Mouse (Mus musculus): ENCODE results near the gene Car14.
A peak's percentile ranks its signal among the peaks of the same experiment; 100 is the strongest.
"Not testable (repeated sequence)": the region's sequence is repeated elsewhere in the genome, so short reads cannot be mapped to it uniquely, and the experiment has no call there.

Car14 gene

GRCm38 (mm10) chr3:95892066-95893052, 12.1 kb downstream of the Car14 start:
- DNase-seq (ENCODE audit: low spot score in 2 of 2), result no peak

DNA sequence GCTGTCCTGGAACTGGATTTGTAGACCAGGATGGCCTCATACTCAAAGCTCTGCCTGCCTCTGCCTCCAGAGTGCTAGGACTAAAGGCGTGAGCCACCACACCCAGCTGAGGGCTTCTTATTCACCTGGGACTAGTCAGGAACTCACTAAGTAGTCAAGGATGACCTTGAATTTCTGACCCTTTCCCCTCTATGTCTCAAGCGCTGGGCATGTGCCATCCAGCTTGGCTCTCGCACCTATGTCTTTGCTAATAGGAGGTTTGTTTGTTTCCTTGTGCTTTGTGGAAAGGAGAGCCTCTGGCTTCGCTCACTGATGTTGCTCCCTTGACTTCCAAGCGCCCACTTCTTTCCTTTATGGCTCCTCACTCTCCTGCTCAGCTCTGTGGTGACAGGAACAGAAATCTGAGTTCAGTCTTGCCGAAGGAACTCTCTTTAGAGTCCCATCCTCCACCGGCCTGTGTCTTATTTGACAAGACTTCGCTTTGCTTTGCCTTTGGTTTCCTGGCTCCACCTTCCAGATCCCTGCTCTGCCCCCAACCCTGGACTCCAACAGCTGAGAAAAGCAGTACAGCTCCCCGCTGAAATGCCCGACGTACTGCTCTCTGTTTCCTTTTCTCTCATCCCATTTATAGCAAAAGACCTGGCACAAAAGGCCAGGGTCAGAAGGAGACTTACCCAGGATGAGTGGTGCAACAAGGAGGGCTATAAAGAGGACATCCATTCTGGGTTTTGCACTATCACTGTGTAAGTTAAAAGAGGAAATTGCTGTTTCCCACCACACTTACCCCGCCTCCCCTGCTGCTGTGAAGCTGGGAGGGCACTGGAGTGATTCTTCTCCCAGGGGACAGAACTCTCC, 13.1 kb downstream of the Car14 start, which contains the start of gene BC028528:
Gene BC028528, minus strand, starts transcription at position 795 of the 855 bp plus-strand sequence.
- DNase-seq (ENCODE audit: low spot score in 2 of 2), result no peak

- no peak for DNase-seq (ENCODE audit: low spot score in 2 of 2)
Observed at GRCm38 (mm10) chr3:95889664-95890063, 14.8 kb downstream of the Car14 start.

- no peak for DNase-seq (ENCODE audit: low spot score in 2 of 2)
Observed at GRCm38 (mm10) chr3:95887596-95887995, 16.9 kb downstream of the Car14 start.

DNA sequence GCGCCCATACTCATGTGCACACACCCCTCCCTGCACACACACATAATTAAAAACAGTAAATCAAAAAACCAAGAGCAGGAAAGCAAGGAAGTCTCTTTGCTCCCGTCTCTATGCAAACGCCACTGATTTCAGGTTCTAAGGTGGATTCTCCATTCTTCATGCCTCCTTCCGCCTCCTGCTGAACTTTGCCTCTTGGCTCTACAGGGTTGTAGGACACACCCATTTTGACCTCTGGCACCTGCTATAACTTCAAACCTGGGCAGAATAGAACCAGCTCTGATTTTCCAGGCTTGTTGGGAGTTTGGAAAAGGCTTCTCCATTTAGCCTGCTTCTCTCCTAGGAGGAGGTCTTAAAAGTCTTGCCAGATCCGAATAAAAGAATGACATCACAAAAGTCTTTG, 20.1 kb downstream of the Car14 start:
- no peak for DNase-seq (ENCODE audit: low spot score in 2 of 2)

DNA sequence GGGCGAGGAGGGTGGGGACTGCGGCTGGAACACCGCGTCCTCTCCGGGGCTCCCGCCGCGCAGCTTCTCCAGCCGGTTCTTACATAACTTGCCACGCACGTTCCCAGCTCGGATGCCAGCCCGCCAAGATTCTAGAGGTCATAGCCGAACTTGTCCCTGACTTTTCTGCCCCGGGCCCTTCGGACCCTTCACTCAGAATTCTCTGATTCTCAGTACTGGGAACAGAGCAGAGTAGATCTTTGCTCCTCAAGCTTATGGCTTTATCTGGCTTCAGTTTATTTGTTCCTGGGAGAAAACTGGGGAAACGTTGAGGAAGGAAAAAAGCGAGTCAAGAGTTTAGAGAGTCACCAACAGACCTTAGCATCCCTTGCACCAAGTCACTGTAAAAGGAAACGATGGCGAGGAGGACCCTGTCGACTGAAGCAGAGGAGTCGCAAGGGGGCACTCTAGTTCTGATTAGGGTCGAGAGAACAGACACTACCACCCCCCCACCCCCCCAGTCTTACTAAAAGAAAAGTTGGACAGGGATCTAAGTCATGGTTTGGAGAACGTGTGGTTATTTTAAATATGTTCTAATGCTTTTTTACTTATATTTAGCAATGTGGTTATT, 21.6 kb downstream of the Car14 start:
- DNase-seq (ENCODE audit: low spot score in 2 of 2), result peak; percentile 79 to 86

DNA sequence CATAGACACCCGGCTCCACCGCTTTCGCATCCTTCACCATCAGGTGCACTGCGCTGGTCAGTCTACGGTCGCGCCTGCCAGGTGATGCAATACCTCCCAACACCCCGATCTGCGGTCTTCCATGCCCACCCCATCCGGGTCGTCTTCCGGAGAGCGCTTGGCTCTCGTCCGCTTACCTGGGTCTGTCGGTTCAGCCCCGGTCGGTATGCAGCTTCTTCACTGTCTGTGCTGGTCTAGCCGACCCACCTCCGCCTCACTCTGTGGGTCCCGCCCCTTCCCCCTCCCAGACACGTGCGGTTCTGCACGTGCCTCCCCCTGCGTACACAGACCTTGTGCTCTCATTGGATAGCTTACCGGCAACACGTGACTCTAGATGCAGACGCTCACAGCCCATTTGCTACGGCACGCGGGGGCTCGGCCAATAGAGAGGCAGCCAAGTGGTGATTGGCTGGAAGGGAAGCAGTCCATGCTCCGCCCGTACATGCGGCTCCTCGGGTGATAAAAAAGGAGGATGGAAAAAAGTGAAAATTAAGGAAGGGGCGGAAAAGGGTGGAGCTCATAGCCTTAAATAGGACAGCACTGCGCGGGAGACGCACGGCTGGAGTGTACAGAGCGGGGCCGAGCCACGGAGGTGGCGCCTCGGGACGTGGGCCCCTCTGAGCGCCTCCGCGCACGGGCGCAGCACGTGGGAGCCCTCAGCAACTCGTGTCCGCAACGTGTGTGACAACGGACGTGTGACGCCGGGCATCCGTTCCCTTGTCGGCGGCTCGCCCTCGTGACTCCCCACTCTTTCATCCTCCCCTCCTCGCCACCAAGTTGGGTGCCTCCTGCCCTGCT, 22.3 kb downstream of the Car14 start, which contains the start of gene Ciart:
Gene Ciart, minus strand, starts transcription at position 273 of the 837 bp plus-strand sequence.
- peak; percentile 98 to 99 for DNase-seq (ENCODE audit: low spot score in 2 of 2)

- DNase-seq (ENCODE audit: low spot score in 2 of 2), result no peak
Observed at GRCm38 (mm10) chr3:95879063-95879462, 25.4 kb downstream of the Car14 start.

- DNase-seq (ENCODE audit: low spot score in 2 of 2), result no peak
Observed at GRCm38 (mm10) chr3:95872048-95872447, 32.4 kb downstream of the Car14 start.

DNA sequence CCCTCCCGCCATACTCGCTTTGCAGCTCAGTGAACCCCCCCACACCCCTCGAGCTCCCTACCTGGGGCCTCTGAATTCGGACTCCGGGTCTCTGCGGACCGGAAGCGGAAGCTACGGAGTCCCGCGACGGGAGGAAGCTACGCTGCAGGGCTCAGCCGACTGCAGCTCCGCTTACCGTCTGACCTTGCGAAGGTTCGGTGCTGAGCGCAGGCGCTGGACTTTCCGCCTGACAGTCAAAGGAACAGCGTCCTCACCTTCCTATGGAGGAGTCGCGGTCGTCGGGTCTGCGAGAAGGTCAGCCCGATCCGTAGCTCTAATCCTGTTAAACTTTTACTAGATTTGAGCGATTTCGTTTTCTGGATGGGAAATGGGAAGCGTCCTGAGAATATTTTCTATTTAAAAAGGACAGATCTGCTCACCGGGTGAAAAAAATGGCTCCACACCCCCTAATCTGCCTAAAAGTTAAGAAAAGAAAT, 33.1 kb downstream of the Car14 start, which contains the start of gene Mrps21:
Gene Mrps21, minus strand, starts transcription at position 128 of the 476 bp plus-strand sequence.
- peak; percentile 91 to 92 for DNase-seq (ENCODE audit: low spot score in 2 of 2)

GRCm38 (mm10) chr3:95870976-95871375, 33.5 kb downstream of the Car14 start:
- DNase-seq (ENCODE audit: low spot score in 2 of 2), result no peak

GRCm38 (mm10) chr3:95867408-95867807, 37.1 kb downstream of the Car14 start:
- no peak for DNase-seq (ENCODE audit: low spot score in 2 of 2)

DNA sequence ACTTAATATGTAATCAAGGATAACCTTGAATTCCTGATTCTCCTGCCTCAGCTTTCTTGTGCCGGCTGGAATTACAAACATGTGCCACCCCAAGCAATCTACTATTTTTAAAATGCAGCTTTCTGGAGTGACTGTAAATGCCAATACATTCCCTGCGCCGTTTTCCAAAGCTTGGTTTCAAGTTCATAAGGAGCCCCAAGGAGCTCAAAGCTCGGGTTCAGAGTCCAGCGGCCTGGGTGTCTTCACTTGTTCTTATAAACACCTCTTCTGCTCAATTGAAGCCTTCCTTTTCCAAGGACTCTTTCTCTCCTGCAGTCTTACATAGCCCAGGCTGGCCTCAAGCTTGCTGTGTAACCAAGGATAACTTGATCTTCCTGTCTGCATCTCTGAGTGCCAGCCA, 38.4 kb downstream of the Car14 start:
- no peak for DNase-seq (ENCODE audit: low spot score in 2 of 2)

DNA sequence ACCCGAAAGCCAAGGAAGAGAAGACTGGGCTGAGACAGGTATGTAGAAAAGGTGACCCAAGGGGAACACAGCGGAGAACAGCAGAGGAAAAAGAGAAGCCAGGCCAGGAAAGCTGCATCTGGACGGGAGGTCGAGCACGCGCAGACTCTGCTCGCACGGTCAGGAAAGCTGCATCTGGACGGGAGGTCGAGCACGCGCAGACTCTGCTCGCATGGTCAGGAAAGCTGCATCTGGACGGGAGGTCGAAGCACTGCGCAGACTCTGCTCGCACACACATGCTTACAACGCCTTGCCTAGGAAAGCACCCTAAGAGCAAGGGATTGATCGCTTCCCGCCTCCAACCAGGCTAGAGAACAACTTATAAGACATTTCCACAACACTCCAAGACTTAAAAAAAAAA, 38.9 kb downstream of the Car14 start:
- DNase-seq (ENCODE audit: low spot score in 2 of 2), result peak in 1 of 2 experiments; percentile 23

GRCm38 (mm10) chr3:95865050-95865449, 39.4 kb downstream of the Car14 start:
- DNase-seq (ENCODE audit: low spot score in 2 of 2), result peak; percentile 66 to 79

DNA sequence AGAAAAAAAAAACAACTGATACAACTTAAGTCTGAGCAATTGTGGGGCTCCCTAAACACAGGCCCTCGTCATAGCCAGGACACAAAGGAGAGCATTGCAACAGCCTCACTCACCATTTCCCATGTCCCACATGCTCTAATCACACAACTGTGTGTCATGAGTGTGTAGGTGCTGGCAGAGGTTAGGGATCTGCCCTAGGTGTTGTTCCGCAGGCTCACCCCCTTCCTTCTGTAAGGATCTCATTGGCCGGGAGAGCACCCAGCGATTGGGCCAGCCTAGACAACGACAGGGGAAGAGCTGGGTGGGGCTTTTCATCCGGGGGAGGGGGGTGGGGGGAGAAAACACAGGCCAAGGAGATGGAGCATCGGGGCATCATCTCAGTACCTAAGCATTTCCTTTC, 40.9 kb downstream of the Car14 start:
- DNase-seq (ENCODE audit: low spot score in 2 of 2), result peak in 1 of 2 experiments; percentile 18

- DNase-seq (ENCODE audit: low spot score in 2 of 2), result peak; percentile 77 to 82
Observed at GRCm38 (mm10) chr3:95861796-95862195, 42.7 kb downstream of the Car14 start.

GRCm38 (mm10) chr3:95861216-95861615, 43.3 kb downstream of the Car14 start:
- DNase-seq (ENCODE audit: low spot score in 2 of 2), result no peak

GRCm38 (mm10) chr3:95860323-95860722, 44.2 kb downstream of the Car14 start:
- no peak for DNase-seq (ENCODE audit: low spot score in 2 of 2)

- DNase-seq (ENCODE audit: low spot score in 2 of 2), result not testable (repeated sequence)
Observed at GRCm38 (mm10) chr3:95858278-95858677, 46.2 kb downstream of the Car14 start.

Measured in right cerebral cortex, postnatal 10 days (tissue).